Mouse (Mus musculus) gastrocnemius, postnatal 4 days (tissue): ENCODE results near the gene Ptprm. TPM values are rescaled to one million over a fixed set of nuclear protein-coding genes. Genes with fewer than 3 reads are reported as not detected.

Source experiments
- DNase-seq, 2 experiments: peaks; one replicate each; pipeline ENCODE4 v3.0.0; 2021 to 2022; ENCODE audit warnings: low spot score in 2 of 2, mixed read lengths in 2 of 2
- total RNA-seq, 2 experiments: library from RNA; stranded (reverse); gene quantifications; 2 replicates each; pipeline ENCODE4 v1.2.3; 2021

Gene Ptprm
- total RNA-seq, 2 experiments from 2014 or later = 54.5 to 60.0 TPM

DNA sequence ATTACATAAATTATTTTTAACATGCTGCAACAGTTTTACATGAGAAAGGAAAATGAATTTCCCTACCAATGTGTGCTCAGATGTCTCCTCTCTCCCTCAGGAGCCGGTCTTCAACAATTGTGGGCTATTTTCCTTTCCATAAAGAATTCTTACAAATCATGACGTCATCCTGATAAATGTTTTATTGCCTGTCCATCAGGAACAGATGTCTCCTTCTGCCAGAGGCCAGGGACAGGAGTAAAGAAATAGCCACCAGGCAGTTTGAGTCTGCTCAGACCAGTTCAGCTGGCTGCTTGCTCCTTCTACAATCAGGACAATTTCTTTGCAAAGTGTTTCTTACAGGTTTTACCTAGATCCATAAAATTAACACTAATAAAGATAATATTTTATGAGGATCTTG, 357.4 kb downstream of the Ptprm start:
- no peak for DNase-seq

DNA sequence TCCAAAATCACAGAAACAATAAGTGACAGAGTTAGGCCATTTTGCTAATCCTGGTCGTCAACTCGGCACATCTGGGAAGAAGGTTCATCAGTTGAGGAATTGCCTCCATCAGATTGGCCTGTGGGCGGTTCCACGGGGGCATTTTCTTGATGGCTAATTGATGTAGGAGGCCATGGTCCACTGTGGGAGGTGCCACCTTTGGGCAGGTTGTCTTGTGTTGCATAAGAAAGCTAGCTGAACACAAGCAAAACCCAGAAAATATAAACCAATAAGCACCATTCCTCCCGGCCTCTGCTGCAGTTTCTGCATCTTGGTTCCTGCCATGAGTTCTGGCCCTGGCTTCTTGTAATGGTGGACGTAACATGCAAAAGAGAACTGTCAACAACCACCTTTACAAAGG, 358.2 kb downstream of the Ptprm start:
- no peak for DNase-seq

DNA sequence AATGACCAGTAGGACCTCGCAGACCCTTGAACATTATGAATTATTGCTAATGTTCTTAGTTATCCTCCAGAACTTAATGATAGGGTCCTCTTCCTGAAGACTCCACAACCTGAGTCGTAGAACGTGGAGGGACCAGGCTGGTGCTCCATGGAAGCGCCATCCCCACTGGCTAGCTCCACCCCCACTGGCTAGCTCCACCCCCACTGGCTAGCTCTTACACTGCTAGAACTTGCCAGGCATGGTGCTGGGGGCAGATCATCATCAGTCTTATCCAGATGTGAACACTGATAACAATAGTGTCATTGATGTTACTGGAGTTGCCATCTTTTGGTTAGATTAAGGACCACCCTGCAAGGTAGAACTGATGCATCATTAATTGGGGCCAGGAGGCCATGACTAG, 362.4 kb downstream of the Ptprm start:
- DNase-seq = no peak

DNA sequence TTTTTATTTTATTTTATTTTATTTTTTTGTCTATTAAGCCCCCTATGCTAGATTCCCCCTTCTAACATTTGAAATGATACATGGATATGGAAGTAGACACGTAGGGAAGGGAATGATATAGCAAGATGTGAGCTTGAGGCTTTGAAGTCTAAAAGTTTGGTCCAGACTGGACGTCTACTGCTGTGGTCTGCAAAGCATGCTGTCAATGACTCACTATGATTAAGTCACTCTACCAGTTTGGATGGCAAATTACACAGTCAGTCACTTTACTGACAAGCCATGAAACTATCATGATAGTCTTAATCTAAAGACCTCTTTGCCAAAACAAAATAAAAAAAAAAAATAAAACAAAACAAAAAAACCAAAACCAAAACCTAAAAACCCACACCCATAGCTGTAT, 363.5 kb downstream of the Ptprm start:
- no peak for DNase-seq

DNA sequence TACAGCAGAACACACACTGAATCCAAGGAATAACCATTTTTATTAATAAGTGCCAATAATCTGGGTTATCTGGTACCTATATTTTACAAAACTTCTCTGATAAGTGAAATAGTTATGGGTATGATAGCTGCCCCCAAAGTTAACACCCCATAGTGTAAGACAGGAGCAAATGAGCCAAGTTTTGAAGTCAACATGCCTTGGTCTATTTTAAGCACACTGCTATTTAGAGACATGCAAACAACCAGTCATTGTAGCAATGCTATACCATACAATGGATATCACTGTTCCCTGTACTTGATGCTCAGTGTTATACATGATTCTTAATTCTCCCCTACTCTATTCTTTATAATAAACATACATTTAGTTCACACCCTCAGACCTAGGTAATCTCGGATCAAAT, 366.2 kb downstream of the Ptprm start:
- no peak for DNase-seq

DNA sequence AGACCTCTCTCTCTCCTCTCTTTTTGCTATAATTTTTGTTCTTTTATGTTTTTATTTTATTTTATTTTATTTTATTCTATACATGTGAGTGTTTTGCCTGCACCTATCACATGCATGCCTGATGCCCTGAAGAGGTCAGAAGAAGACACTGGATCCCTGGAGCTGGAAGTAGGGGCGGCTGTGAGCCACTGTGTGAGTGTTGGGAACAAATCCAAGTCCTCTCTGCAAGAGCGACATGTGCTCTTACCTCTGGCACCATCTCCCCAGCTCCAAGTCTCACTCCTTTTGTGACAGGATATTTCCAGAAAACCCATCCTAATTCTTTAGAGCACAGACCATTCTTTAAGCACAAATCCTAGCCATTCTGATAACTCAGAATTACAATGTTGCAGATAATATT, 372.6 kb downstream of the Ptprm start:
- DNase-seq = no peak

GRCm38 (mm10) chr17:66979971-66980370, 374.3 kb downstream of the Ptprm start:
- DNase-seq = no peak

DNA sequence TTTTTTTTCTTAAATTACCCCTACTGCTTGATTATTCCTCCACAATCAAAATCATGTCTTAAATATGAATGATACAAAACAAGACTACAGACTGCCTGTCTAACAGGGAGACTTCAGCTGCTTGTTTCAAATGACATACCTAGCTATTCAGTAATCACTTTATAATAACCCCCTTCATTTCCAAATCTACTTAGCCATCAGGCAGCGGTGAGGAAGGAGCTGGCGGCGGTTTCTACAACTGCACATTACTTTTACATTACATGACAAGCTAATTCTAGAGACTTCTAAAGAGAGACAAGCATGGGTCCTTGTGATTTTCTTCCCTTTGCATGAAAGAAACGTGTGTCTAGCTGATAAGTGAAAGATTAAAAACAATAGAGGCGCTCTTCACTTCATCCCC, 377.8 kb downstream of the Ptprm start:
- no peak for DNase-seq

- no peak for DNase-seq
Measured at GRCm38 (mm10) chr17:66972976-66973375, 381.3 kb downstream of the Ptprm start.

DNA sequence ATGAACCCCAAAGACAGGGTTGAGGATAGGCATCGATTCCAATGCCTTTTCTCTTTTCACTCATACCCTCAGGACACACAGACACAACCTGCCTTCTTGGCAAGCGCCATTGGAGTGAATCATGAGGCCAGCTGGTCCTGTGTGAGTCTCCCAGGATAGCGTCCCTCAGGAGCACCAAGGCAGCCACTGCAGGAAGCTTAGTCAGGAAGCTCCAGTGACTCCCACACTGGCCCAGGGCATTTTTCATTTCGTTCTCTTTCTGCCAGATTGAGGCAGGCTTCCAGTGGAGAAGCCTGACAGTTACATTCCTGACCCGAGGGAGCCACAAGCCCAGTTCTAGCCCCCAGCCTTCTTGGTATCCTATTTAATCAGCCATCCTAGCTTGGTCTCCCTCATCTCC, 393.3 kb downstream of the Ptprm start:
- no peak for DNase-seq

DNA sequence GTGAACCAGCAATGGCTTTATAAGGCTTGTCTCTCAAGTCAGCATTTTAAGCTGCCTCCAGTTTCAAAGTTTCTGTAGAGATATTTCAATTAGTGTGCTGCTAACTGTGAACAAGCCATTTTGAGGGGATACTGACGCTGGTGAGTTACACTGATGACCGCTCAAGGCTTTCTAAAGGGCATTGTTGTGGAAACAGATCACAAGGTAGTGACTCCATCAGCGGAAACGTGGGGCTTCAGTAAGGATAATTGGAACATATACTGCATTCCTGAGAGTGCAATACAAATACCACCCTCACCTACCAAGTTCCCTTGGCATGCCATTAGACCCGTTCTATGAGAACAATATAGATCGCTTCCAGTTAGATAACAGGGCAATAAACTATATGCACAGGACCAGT, 393.7 kb downstream of the Ptprm start:
- DNase-seq = no peak

DNA sequence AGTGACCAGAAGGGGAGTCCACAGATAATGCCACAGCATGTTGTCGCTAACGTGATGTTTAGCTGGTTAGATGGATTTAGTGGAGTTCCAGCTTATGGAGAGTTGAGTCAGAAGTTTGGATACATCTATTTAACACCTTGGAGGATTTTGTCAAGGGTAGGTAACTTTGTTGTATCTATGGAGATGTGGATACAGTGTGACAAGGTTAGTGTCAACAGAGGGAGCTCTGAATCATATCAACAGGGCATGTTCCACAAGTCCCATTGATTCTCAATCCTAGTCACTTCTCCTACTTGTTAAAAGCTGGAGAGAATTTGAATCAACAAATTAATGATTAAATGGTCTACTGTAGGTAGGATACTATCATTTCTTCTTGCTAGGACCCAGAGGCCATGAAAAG, 394.4 kb downstream of the Ptprm start:
- DNase-seq = no peak

GRCm38 (mm10) chr17:66958766-66959165, 395.5 kb downstream of the Ptprm start:
- no peak for DNase-seq

- DNase-seq = no peak
Measured at GRCm38 (mm10) chr17:66944498-66944897, 409.8 kb downstream of the Ptprm start.

DNA sequence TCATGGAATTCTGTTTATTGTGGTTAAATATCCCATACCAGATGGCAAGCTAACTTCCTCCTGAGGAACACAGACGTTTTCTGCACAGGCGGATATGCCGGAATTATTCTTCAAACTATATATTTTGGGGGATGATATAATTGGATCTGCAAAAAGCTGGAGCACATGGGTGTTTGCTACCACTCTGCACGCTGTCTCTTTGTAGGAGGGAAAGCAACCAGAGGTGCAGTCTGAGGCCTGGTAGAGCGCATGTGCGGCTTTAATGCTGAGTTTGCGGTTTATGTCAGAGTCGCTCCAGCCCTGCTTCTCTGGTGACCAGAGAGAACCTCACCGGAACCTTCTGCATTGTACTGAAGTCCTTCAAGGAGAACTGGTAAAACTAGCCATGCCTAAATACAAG, 410.7 kb downstream of the Ptprm start:
- no peak for DNase-seq

DNA sequence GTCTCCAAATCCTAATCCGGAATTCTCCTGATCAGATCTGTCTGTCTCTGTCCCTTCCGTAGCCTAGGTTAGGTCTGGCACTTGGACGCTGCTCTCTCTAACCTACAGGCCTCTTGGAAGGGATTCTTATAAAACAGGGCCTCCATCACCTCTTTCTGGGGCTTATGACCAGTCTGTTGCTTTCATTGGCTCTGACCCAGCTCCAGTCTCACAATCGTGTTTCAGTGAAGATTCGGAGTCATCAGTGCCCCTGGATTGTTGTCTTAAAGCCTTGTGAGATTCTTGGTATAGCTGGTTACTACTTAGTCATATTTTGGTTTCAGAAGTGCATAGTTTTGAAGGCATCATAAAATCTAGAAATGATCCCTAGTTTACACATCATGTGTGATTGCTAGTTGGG, 428.6 kb downstream of the Ptprm start:
- DNase-seq = no peak

DNA sequence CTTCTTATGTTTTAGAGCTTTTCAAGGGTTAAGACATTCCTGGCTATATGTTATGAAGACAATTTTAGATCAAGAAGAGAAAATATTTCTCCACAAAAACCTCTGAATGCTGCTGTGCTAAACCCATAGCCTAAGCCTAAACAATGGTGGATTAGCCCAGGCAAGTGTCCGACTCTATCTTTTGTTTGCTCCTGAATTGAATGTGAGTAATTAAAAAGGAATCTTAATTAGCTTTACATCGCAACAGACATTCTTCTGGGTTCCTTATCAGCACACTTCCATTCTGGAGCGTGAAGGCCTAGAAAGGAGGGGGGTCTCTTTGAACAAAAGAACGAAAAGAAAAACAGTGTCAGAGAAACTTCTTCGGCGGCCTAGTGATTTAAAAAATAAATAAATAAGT, 439.6 kb downstream of the Ptprm start:
- DNase-seq = no peak

DNA sequence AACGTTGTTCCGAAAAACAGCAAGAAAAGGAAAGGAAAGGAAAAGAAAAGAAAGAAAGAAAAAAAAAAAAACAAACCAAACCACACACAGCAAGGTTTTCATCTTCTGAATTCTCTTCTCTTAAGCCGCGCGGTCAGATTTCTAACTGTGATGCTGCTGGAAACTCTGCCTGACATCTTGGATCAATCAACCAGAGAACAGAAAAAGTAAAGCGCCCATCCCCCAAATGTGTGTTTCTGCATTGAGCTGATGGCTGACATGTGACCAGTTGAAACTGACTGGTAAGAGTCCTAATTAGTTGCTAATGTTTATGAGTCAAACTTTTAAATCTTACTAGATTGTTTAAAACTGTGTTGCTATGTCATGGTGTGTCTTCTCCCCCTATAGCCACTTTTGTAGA, 441.7 kb downstream of the Ptprm start:
- no peak for DNase-seq

- no peak for DNase-seq
Measured at GRCm38 (mm10) chr17:66912120-66912519, 442.1 kb downstream of the Ptprm start.

DNA sequence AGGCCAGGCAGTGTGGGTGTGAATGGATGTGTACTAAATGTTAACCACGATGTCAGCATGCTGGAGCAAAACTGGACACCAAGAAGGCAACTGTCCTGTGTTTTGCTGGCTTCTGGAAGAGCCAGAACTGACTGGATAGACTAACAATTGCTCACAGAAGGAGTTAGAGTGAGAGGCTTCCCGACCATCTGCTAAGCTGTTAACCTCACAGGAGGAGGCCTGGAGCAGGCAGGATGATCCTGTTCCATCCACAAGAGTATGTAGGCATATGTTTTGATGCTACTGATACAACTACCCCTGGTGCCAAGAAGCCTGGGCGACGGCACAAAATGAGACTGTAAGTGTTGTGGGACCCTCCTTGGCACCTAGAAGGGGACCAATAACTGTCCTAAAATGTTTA, 444.4 kb downstream of the Ptprm start:
- DNase-seq = no peak

GRCm38 (mm10) chr17:66908921-66909320, 445.3 kb downstream of the Ptprm start:
- DNase-seq = no peak

GRCm38 (mm10) chr17:66894181-66894580, 460.1 kb downstream of the Ptprm start:
- DNase-seq = no peak

DNA sequence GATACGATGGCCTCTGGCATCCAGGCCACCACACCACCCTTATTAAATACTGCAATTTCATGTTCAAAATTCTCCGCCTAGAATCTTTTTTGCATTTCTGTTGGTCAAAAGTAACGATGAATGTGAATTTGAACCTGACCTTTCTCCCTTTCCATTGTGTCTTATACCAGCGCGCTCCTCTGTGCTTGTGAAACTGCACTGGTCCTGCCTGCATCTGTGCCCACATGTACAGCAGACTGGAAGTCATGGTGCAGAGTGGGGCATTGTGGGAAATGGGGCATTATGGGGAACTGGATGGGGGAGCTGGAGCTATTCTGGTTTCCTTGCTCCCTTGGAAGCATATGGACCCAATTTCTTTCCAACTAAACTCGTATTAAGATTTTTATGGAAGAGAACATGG, 462.3 kb downstream of the Ptprm start:
- DNase-seq = no peak

GRCm38 (mm10) chr17:66891067-66891862, 463.0 kb downstream of the Ptprm start:
- DNase-seq = no peak
